Mouse (Mus musculus): ENCODE measurements around the gene Ddah1. TPM values are rescaled to one million over a fixed set of nuclear protein-coding genes. Genes with fewer than 3 reads are reported as not detected.
"Not testable (repeated sequence)": the region's sequence is repeated elsewhere in the genome, so short reads cannot be mapped to it uniquely, and the experiment has no call there.

Gene Ddah1
- total RNA-seq, 2 experiments from 2014 or later, result 2.4 TPM

DNA sequence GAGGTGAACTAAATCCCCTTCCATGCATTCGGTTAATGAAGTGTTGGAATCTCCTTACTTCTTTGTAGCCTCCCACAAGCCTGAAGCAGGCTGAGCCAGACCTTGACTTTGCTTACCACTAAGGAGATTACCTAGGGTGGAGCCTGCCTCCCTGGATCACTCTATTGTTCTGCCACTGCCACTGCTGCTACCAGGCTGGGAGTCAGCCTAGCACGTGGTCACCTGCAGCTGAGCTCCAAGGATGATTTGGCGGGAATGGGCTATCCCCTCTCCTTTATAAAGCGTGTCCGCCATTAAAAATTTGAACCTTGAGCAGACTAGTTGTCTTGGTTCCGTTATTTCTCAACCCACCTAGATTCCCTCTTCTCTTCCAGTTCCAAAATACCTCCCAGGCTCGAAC is 155.5 kb downstream of the Ddah1 start:
- not testable (repeated sequence) for DNase-seq

DNA sequence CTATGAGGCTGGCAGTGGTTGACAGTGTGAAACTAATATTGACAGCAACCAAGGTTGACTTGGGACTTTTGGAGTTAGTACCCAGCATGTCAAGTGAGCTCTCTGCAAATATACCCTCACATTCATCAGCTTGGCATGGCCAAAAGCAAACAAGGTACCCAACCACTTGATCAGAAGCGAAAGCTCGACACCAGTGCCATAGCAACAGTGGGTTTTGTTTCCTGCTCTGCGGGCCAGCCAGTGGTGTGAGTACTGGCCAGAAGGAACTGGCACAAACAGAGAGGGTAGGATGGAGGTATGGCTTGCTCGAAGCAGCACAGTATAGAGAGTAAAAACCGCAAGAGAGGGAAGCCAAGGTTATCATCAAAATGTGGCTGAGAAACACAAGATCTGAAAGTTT is 157.9 kb downstream of the Ddah1 start:
- no peak for DNase-seq

DNA sequence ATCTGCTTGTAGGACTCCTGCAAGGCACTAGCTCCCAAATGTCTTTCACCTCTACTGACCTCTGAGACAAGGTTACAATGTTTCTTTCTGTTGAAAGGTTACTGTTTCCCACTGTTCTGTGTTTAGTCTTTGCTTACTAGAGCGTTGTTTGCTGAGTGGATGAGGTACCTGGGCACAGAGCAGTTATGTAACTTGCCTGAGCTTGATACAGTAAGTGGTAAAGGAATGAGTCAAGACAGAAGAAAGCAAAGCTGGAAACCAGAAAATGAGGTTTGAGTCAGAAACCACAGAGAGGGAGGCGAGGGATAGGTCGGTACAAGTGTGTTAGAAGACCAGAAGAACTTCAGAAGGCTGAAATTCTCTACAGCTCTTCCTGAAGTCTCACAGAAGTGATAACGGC is 158.4 kb downstream of the Ddah1 start:
- no peak for DNase-seq

DNA sequence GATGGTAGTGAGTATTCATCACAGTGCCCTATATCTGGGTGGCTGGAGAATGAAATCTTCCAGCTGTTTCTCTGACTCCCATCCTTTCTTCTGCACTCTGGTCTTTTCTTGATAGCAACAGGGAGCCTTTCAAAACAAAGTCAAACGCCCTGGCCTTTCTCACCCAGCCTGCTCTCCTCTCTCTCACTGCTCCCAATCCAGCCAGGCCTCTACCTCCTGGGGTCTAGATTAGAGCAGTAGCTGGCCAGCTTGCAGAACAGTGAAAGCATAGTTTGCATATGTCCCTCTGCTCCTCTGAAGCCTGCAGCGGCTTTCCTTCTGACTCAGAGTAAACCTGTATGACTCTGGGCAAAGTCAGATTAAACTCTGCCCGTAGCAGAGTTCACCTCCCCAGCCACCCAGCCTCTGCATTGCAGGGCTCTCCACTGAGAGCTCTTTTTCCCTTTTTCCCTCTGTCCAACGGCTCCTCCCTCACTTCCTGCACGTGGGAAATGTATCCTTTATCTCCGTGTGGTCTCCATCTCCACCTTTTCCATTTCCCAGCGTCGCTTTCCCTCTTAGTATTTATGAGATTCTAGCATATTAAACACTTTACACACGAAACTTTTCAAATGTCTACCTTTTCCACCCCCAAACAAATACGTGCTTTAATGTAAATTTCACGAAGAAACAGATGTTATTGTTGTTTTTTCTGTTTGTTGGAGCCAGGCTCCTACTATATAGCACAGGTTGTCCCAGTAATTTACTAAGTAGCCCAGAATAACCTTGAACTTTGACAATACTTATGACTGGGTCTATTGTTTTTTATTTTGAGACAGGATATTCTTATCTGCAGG is 163.8 kb downstream of the Ddah1 start, which contains the start of gene Bcl10:
Gene Bcl10, plus strand, starts transcription at position 786 of the 836 bp plus-strand sequence.
- no peak for DNase-seq

DNA sequence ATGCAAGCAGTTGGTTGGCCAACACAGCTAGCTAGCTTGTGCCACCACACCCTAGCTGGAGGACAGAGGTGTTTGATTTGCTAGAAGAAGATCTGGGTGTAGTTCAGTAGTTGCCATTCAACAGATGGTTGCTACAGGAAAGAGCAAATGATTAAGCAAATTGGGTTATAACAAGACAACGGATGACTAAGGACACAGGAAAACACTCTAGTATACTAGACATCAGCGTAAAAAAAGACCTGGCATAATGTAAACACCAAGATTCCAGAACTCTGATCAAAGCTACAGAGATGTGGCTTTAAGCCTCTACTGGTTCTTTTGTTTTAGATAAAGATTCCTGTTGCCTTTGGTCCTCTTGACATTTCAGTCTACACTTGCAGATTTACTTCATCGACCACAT is 164.5 kb downstream of the Ddah1 start:
- DNase-seq, result no peak

DNA sequence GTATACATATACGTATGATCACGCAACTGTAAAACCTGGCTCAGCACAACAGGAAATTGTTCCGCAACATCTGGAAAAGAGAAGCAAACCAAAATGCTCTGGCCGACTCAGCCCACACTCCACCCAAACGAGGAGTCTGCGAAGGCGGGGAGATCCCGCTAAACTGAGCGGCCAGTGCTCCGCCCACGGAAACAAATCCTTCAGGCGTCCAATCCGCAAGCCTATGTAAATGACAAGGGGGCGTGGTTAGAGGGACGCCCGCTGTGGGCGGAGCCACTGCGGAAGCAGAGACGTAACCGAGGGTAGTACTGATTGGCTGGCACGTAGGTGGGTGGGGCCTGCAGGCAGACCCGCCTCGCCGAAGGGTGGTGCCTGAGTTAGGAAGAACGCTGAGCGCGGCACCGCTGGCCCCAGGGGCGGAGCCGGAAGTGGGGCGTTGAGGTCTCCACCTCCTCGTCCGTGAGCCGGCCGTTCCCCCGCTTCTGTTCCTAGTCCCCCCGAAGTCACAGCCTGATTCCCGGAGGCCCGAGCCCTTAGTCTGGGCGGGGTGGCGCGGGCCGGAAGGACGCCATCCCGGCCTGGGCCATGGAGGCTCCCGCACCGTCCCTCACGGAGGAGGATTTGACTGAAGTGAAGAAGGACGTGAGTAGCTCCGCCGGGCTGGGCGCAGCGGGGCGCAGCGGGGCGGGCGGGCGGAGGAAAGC is 165.6 kb downstream of the Ddah1 start:
- peak; percentile 99 to 100 for DNase-seq

DNA sequence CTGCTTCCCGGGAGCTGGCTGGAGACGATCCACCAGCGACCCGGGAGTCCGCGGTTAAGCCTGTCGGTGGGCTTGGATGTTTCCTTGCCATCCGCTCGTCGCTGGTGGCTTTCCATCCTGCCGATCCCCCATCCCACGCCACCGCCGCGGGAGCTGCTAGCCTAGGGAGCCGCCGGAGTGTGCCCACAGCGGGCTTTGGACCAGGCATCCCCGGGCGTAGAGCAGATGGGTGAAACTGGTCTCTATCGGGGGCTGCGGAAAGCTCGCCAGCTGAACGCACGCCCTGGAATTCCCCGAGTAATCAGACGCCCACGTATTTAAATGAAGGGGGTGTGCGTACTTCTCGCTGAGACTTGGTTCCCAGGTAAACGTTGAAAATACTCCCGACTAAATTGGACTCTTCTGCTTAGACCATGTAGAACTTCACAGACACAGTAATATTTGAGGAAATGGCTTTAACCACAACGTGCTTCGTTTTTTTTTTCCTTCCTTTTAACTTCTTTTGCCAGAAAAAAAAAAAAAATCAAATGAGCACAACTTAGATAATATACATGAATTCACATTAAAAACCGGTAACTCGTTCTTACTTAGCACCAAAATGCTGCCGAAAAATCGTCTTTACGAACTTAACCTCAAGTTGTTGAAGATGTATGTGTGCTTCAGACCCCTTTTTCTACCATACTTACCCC is 166.3 kb downstream of the Ddah1 start:
- DNase-seq, result peak; percentile 53 to 62

DNA sequence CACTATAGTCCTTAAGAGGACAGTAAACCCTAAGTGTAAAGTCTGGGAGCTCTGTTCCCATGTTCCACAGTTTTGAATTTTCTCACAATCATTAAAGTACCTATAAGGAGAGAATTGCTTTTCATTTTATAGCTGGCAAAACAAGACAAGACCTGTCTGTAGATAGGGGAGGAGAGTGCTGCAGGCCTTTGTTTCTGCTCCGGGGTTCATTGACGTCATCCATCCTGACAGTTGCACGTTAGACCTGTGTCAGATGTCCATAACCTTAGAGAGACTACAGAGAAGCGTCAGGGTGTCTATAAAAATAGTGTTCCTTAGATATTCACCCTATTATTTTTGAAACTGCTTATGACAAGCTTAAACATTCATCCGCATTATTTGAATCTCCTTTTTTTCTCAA is 167.0 kb downstream of the Ddah1 start:
- no peak for DNase-seq

DNA sequence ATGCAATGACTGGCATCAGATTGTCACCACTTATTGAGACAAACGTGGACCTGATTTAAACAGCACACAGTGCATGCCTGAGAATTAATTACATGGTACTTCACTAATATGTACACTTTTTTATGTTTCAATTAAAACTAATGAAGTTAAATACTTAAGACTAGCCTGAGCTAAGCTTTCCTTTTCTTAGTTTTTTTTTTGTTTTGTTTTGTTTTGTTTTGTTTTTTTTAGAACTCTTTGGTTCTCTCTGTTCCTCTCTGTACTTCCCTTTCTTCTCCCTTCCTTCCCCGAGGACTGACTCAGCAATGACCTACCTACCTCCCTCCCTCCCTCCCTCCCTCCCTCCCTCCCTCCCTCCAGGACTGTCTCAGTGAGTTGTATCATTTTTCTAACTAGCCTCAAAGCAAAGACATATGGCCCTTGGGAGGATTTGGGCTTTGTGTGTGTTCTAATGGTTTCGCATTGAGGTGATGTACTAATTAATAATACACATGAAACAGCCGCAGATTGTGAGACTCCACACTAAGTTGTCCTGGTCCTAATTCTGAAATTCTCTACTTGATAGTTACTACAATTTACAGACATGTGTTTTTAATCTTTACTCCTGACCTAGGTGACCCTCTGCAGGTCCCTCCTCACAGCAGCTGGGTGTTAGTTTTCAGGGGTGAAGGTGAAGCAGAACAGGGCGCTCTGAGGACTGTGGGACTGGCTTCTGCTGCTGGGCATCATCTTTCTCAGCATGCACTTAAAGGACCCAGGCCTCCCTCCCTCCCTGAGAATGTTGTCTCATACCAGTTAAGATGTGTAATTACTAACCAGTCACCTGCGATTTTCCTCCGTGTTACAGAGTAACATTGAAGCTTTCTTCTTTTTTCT is 171.3 kb downstream of the Ddah1 start:
- DNase-seq, result no peak

DNA sequence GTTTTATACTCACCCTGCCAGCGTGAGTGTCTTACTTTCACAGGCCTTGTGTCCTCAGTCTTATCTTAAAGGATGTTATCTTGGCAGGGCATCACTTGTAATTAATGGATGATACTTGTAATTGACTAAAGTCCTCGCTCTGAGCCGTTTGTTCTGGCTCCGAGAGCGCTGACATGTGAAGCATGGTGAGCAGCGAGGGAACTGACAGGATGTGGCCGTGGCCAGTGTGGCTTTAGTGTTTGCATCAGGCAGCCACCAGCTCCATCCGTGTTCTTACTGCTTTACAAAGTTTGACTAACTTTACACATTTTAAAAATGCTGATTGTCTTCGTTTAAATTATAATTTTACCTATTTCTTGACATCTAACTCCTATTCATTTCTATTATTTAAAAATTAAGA is 175.4 kb downstream of the Ddah1 start:
- no peak for DNase-seq

DNA sequence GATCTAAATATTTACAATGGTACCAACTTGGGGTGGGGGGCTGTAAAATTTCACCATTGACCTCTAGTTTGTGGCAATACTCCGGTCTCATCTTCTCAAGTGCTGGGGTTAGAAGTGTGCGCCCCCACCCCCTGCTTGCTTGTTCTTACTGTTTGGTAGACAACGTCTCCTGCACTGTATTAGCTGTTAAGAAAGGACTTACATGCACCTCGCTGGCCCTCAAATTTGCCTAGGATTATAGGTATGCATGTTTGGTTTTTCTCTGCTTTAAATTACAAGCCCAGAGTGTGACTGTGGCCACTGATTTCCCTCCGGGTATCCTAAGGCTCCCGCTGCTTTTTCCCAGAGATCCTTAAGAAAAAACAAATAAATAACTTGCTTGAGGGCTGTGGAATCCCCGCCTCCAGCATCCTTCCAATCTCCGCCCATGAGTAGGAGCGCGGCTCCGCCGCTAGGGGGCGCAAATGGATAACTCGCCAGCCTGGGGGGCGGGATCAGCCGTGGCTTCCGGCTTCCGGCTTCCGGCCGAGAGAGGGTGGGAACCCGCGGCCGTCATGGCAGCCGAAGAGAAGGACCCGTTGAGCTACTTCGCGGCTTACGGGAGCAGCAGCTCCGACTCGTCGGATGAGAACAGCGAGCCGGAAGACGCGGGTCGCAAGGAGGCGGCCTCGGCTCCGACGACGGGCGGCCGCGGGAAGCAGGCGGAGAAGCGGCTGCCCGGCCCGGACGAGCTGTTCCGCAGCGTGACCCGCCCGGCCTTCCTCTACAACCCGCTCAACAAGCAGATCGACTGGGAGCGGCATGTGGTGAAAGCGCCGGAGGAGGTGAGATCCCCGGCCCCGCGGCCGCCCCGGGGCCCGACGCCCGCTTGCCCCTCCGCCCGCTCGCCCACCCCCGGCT is 179.3 kb downstream of the Ddah1 start, which contains the start of gene 2410004B18Rik:
Gene 2410004B18Rik, plus strand, starts transcription at position 510 of the 900 bp plus-strand sequence.
- peak; percentile 93 to 96 for DNase-seq

DNA sequence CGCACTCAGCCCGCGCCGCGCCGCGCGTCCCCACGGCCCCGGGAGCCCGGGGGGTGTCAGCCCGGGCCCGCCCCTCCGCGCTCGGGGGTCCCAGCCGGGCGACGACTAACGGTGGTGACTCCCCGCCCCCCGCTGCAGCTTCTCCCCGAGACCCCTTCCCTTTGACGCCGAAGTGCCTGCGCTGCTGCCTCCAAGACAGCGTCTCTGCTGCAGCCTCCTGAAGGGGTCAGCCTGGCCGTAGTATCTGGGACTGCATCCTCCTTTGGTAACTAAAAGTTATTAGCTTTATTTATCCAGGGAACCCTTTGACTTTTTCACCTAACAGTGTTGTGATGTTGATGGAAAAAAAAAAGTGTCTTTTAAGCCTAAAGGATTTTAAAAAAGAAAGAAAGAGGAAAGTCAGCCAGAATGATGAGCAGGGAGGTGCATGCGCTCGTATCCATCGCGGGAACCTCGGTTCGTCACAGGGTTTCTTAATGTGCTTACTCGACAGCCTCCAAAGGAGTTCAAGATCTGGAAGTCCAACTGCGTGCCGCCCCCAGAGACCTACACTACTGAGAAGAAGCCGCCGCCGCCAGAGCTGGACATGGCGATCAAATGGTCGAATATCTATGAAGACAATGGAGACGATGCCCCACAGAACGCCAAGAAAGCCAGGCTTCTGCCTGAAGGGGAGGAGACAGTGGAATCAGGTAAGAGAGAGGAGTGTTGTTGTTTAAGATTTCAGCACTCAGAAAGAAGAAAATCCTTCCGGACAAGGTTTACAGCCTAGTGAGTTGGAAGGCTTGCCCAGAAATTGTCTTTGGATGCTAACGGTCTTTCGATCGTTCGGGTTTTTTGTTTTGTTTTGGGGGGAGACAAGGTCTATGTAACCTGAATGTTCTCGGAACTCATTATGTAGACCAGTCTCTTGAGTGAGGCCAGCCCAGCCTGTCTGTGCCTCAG is 180.2 kb downstream of the Ddah1 start:
- DNase-seq, result no peak

DNA sequence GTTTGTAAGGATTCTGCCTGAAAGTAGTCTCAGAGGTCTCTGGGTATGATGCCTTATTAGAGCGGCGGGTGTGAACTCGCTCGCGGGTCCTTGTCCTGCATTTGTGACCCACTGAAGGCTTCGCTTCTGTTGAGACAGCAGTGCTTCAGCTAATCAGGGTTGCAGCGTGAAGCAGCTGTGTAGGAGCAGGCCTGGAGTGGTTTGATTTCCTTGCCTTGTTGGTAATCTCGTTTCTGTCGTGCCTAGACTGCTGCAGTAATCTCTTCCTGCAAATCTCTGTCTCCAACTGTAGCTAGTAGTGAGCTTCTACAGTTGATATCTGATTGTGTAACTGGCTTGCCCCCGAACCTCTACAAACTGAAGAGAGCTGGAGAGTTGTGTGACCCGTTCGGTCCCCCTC is 180.9 kb downstream of the Ddah1 start:
- no peak for DNase-seq

DNA sequence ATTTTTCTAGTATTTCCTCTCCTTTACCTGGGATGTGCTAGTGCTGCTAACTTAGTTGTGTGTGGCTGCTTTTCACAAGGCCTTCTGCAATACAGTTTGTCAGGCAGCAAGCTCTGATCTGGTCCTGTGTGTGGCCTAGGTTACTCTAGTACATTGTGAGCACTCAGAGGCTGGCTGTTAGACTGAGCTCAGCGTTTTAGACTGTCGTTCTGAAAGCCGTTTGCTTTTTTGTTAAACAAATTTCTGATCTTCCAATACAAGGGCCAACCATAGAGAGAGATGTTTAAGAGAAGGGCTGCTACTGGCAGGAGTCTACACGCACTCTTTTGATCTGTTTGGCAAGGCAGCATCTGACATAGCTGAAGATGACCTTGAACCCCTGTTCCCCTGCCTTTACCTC is 181.5 kb downstream of the Ddah1 start:
- no peak for DNase-seq

DNA sequence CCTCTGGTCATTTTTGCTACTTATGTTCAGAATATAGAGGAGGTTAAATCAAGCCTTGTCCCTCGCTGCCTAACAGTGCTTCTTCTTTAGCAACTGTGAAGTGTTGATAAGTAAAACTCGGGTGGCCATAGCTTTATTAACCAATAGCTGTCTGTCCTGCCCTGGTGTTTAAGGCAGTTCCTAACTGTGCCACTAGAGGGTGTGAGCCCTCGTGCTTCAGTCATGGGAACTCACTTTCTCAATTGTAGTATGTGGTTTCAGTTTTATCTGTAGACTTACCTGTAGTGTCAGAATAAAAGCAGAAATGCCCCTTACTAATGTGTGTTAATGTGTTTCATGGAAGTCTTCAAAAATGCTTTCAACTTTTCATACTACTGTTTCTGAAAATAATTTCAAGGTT is 183.5 kb downstream of the Ddah1 start:
- peak; percentile 62 to 69 for DNase-seq
